Mouse (Mus musculus): ENCODE data around the gene Ankrd50.

- no peak for TF ChIP-seq POLR2A (IDR thresholded peaks at IDR 0.05; ENCODE audit: control insufficient read depth, low read depth, low read length)
- no peak for TF ChIP-seq CTCF (IDR thresholded peaks at IDR 0.05; ENCODE audit: control insufficient read depth, insufficient read depth, insufficient replicate concordance, low read depth, low read length)
Observed at GRCm38 (mm10) chr3:38434486-38434885, 50.2 kb downstream of the Ankrd50 start.

Data from testis, adult 2 months (tissue).